Mouse (Mus musculus) T-cell, adult 2 months (primary cell): ENCODE measurements around the gene Adgrg3.
"Not testable (repeated sequence)": the region's sequence is repeated elsewhere in the genome, so short reads cannot be mapped to it uniquely, and the experiment has no call there.

Experiments used
- DNase-seq: peaks from one replicate; pipeline ENCODE4 v3.0.0; 2022; ENCODE audit warnings: low spot score

Gene Adgrg3

DNA sequence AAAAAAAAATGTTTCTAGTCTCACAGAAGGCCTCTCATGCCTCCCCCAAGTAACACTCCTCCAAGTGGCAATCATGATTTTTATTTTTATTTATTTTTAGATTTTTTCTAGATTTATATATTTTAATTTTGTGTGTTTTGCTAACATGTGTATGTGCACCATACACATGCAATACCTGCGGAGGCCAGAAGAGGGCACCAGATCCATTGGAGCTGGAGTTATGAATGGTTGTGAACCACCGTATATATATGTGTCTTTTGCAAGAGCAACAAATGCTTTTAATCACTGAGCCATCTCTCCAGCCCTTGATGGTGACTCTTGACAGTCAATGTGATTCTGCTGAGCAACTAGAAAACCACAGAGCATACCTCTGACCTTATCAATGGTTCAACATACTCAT, 7.9 kb downstream of the Adgrg3 start:
- DNase-seq: peak; percentile 24

DNA sequence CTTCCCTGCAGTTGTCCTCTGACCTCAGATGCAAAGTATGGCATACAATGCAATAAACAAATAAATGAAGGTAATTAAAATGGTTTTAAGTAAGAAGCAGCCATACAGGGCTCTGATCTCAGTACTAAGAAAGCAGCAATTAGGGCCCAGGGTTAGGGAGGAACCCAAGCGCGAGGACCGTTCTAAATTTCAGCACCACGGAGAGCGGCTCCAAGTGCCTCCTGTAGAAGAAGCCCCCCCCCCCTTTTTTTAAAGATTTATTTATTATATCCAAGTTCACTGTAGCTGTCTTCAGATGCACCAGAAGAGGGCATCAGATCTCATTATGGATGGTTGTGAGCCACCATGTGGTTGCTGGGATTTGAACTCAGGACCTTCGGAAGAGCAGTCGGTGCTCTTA, 10.9 kb downstream of the Adgrg3 start:
- not testable (repeated sequence) for DNase-seq

DNA sequence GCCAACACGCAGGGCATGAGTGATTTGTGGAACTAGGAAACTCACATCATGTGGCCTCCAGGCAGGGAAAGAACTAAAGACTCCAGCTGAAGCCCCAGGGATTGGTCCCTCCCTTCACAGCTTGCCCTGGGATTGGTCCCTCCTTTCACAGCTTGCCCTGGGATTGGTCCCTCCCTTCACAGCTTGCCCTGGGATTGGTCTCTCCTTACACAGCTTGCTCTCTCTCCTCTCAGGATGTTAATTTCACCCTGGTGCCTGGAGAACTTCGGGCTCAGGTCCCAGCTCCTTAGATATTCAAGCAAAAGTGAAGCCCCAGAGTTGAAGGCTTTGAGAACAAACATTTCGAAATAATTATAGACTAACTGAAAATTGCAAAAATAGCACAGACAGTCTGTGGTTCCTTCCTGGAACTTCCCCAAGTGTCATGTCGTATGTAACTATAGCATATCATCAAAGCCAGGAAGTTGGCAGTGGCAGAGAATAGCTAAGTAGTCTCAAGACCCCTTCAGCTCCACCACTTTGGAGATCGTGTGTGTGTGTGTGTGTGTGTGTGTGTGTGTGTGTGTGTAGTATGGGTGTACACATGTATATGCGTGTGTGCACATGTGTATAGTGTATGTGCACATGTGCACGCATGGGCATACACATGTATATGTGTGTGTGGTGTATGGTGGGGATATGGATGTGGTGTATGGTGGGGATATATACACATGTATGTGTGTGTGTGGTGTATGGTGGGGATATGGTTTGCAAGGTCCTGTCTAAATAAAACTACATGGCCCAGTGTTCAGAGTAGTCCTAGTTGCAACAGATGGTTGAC, 19.8 kb downstream of the Adgrg3 start:
- no peak for DNase-seq

DNA sequence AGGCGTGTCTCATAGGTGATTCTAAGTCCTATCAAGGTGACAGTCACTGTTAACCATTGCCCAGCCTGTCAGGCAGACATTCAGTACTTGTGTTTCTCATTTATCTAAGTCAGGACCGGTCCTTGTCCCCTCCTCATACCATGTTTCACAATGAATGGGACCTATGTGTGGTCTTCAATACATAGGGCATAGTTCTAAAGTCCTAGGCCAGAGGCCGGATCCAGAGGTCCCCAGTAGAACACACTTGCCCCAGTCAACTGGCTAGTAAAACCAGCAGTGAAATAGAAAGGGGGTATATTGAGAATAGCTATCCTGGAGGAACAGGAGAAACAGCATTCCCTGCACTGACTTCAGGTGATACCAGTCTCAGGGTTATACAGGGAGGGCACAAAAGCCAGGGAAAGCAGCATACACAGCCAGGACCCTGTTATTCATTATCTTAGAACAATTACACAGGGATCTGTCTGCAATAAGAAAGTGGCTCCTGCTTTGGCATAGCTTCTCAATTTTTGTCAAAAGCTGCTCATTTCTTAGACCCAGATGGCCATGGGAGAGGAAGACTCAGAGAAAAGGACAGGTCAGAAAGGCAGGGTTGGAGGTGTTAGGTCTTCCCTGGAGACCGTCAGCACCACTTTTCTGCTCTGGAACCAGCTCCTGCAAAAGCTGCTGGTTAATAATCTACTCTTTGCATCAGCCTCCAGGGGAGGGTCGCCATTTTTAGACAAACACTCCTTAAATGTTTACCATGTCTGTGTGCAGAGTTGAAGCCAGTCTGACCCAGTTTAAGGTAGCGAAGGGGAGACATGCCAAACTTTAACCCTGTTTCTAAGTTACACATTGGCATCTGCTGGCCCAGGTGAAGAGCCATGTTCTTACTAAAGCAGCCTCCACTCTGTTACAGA, 24.6 kb downstream of the Adgrg3 start:
- DNase-seq: no peak

DNA sequence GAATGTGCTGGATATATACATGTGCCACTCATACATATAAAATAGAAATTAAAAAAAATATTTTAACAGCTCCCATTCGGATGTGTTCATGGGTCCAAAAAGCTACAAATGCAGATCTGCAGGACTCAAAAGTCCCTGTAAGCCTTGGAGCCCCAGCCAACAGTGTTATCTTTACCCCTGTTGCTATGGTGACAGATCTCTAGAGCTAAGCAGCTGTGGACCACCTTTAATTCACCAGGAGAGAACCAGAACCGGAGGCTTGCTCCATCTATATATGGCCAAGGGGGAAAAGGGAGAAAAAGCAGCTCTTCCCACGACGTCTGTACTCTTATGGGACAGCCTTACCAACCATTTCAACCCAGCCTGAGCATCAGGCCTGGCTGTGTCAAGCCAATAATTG, 27.3 kb downstream of the Adgrg3 start:
- no peak for DNase-seq

GRCm38 (mm10) chr8:95046982-95047381, 29.5 kb downstream of the Adgrg3 start:
- DNase-seq: no peak

DNA sequence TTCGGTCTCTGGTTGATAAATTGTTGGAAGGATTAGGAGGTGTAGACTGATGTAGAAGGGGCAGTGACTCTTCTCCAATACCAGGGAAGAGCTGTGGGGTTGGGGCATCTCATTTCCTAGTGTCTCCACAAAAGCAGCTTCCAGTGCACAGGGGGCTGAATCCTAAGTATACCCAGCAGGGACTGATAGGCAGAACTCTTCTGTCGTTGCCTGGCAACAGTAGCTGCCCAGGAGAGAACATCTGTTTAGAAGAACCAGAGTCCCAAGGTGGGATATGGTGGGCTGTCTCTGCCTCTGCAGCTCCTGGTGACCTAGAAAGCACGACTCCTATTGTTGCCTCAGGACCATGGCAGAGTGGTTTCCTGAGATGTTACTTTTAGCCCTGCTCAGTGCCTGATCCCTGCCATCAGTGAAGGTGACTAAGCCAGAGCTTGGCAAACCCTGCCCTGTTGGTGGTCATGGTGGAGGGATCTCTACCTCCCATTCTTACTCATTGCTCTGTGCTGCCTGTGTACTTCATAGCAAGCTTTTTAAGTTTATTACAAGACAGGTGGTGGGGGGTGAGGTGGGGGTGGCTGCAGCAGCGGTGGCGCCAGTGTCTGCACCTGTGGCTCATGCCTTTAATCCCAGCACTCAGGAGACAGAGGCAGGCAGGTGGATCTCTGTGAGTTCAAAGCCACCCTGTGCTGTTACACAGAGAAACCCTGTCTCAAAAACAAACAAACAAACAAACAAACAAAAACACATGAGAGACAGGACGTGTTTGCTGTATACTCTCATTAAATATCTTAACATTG, 30.6 kb downstream of the Adgrg3 start:
- DNase-seq: no peak

DNA sequence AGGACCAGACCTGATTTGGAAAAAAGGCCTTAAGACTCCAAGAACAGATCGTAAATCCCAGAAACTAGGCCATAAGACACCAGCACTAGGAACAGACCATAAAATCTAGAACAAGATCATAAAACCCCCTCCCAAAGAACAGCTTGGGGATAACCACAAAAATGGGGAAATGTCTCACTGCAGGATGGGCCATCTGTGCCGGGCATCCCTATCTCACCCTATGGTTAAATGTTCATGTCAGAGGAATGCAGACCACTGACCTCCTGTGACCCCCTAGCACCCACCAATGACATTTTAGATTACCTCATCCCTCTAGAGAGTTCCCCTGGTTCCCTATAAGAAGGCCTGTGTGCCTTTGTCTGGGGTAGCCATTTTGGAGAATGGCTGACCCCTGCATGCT, 32.1 kb downstream of the Adgrg3 start:
- DNase-seq: no peak

DNA sequence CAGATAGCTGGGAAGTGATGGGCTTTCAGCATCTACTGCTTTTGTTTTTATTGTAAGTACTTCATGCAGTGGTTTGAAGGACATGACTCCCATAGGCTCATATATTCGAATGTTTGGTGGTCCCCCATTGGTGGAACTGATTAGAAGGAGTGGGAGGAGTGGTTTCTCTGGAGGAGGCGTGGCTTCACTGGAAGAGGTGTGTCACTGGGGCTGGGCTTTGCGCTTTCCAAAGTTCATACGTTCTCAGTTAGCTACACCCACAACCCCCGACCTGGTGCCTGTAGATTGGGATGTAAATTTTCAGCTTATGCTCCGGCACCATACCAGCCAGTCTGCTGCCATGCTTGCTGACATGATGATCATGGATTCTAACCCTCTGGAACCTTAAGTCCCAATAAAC, 36.9 kb downstream of the Adgrg3 start:
- no peak for DNase-seq

GRCm38 (mm10) chr8:95054927-95055510, 37.5 kb downstream of the Adgrg3 start, which contains the start of gene Drc7:
TSS of gene Drc7 (plus strand) at chr8:95055103.
- no peak for DNase-seq

GRCm38 (mm10) chr8:95056414-95056813, 38.9 kb downstream of the Adgrg3 start:
- DNase-seq: no peak

- peak; percentile 11 for DNase-seq
Observed at GRCm38 (mm10) chr8:95058661-95059060, 41.2 kb downstream of the Adgrg3 start.

DNA sequence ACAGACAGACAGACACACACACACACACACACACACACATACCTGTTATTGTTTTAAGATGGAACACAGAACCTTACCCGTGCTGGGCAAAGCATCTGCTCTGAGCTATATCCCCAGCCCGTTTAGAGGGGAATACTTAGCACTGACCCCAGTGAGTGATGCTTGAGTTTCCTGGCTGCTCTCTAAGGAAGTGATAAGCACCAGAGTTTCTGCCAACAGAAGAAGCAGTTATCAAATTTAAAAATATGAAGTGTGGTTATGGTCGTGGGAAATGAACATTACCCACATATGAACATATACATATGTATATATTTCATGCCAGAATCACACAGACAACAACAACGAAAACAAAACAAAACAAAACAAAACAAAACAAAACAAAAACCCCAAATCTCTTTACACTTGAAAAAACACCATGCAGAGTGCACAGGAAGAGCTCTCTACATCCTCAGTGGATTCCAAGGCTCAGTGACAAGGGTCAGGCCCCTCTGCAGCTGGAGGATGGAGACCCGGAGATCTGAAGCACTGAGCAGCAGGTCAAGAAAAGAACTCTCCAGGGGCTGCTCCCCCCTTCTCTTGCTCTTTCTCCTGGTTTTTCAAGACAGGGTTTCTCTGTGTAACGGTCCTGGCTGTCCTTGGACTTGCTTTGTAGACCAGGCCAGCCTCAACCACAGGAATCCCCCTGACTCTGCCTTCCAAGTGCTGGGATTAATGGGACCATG, 42.5 kb downstream of the Adgrg3 start:
- DNase-seq: no peak

- DNase-seq: no peak
Observed at GRCm38 (mm10) chr8:95064531-95064930, 47.0 kb downstream of the Adgrg3 start.

GRCm38 (mm10) chr8:95067582-95067981, 50.1 kb downstream of the Adgrg3 start:
- peak; percentile 55 for DNase-seq

DNA sequence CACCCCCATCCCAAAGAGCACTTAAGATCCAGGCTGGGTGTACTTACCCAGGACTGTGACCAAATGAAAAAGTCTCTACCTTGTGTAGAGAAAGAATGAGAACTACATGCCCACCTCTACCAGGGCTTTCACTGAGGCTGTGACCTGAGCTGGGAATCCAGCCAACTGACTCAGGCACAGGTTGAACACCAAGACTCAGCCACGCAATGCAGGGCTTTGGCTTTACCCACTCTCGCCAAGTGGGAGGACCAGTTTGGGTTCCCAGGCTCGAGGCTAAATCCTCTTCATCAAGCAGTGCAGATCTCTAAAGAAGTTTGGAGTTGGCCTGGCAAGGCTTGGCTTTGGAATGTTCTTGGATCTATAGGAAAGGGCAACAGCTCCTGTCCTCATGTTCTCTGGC, 58.0 kb downstream of the Adgrg3 start:
- DNase-seq: no peak

DNA sequence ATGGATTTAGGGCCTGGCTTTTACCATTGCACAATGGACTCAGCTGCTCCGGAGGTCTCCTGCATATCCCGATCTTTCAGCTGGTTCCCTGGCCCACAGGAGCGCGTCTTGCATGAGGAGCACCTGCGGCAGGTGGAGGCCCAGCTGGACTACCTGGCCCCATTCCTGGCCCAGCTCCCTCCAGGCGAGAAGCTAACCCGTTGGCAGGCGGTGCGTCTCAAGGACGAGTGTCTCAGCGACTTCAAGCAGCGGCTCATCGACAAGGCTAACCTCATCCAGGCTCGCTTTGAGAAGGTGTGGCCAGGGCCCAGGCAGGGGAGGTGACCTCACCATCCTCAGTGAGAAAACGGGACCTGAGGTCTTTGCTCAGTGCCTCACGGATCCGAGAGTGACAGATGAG, 58.7 kb downstream of the Adgrg3 start:
- DNase-seq: no peak

GRCm38 (mm10) chr8:95078055-95078454, 60.6 kb downstream of the Adgrg3 start:
- no peak for DNase-seq

GRCm38 (mm10) chr8:95079305-95079704, 61.8 kb downstream of the Adgrg3 start:
- no peak for DNase-seq

- peak; percentile 99 for DNase-seq
Observed at GRCm38 (mm10) chr8:95080381-95081341, 63.2 kb downstream of the Adgrg3 start, which contains the start of gene Katnb1. TSS of gene Katnb1 (plus strand) at chr8:95081186.
